Mouse (Mus musculus) adrenal gland, postnatal 25 days (tissue): ENCODE results near the gene Spns1. TPM values are rescaled to one million over a fixed set of nuclear protein-coding genes. Genes with fewer than 3 reads are reported as not detected.
A peak's percentile ranks its signal among the peaks of the same experiment; 100 is the strongest.
"Not testable (repeated sequence)": the region's sequence is repeated elsewhere in the genome, so short reads cannot be mapped to it uniquely, and the experiment has no call there.

Experiments used
- DNase-seq: peaks from one replicate; pipeline ENCODE4 v3.0.0; 2021; ENCODE audit warnings: mixed read lengths
- long read RNA-seq: library from polyadenylated mRNA; stranded (forward); transcript quantifications from one replicate; pipeline ENCODE4 v2.0.0, GENCODE M21; 2021
- total RNA-seq: library from RNA; stranded (reverse); gene quantifications from 2 replicates; pipeline ENCODE4 v1.2.3, GENCODE M21; 2021

Gene Spns1
- total RNA-seq: 43.1 and 54.8 TPM in 2 replicates
- long read RNA-seq, transcript Spns1-201 (12 exons, 2,219 nt): major isoform, 83 of 111 reads
- long read RNA-seq, partial matches to known transcripts: 13 of 111 reads
- long read RNA-seq, other reads (novel, unspliced or antisense): 13 of 111 reads

DNA sequence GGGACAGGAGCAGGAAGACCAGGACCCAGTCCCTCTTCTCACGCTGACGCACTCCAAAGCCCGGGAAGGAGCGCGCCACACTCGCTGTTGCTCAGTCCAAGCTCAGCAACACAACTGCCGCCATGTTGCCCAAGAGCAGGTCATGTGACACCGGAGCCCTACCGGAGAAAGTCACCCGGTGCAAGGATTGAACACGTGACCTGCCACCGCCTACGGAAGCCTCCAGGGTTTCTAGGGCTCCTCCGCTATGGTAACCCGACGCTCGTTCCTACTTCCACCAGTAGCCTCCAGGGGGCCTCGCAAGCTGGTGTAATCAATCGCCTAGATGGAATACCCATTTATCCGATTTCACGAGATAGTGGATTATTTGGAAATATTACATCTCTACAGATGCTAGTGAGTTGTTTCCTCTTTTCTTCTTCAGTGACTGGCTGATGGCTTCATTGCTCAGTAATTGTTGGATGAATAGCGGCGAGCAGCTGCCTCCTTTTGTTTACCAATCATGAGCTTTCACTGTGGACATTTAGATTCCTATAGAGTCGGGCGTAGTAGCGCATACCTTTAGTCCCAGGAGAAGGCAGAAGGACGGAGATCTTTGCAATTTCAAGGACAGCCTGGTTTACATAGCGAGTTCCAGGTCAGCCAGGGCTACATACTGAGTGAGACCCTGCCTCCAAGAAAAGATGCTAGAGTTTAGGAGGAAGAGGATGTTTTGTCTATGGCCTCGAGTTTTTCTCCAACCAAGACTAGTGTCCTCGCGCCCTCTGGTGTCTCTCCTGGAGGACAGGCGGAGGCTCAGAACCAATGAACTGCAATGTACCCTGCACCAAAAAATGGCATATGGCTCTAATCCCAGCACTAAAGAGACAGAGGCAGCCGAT lies at the start of gene Spns1:
TSS of gene Spns1 (minus strand) at position 173 of the 881 bp plus-strand sequence.
- DNase-seq: peak; percentile 94

- DNase-seq: no peak
Measured at GRCm38 (mm10) chr7:126424161-126424560, 46.9 kb upstream of the Spns1 start.

DNA sequence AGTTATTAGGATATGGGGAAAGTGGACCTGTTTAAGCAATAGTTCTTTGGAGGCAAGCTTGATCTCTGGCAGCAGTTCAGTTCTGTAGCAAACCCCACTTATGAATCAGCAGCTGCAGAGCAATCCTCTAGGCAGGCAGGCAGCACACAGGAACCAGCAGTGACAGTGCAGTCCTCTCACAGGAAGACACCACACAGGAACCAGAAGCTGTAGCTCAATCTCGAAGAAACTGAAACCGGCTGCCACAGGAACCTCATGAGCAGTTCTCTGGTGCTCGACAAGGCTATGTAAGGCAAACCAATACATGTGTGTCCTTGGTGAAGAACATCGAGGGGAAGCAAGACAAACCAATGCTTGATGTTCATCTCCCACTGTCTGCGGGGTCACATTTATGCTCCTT lies 44.5 kb upstream of the Spns1 start:
- DNase-seq: no peak

DNA sequence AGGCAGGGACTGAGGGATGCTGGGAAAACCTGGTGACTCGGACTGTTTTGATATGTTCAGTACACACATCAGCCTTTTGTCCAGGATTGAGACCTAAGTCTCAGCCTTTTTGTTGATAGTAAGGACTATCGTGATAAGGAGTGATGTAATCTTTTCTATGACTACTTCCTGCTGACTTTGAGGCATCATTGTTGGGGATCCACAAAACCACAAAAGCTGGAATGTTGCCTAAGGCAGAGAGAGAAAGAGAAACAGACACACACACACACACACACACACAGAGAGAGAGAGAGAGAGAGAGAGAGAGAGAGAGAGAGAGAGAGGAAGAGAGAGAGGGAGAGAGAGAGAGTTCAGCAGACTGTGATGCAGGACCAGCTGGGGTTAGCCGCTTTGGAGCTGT lies 41.2 kb upstream of the Spns1 start:
- no peak for DNase-seq

DNA sequence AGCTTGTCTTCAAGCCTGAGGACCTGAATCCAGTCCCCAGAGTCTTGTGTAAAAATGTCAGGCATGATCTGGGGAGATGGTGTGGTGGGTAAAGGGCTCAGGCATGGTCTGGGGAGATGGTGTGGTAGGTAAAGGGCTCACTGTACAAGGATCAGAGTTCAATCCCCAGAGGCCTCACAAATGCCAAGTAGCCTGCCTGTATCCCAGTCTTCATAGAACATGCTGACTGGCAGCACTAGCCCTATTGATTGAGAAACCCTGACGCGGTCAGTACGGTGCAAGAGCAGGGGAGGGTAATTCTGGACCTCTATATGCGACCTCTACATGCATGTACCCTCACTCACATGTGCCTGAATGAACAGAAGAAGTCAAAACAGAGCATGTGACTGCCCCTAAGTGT lies 40.4 kb upstream of the Spns1 start:
- no peak for DNase-seq

- no peak for DNase-seq
Measured at GRCm38 (mm10) chr7:126417045-126417444, 39.8 kb upstream of the Spns1 start.

GRCm38 (mm10) chr7:126416615-126417014 lies 39.4 kb upstream of the Spns1 start:
- DNase-seq: no peak

GRCm38 (mm10) chr7:126414725-126415124 lies 37.5 kb upstream of the Spns1 start, which contains the start of gene Cd19:
TSS of gene Cd19 (minus strand) at chr7:126414889.
- DNase-seq: no peak

GRCm38 (mm10) chr7:126411061-126411460 lies 33.8 kb upstream of the Spns1 start:
- no peak for DNase-seq

GRCm38 (mm10) chr7:126408686-126409085 lies 31.4 kb upstream of the Spns1 start:
- no peak for DNase-seq

GRCm38 (mm10) chr7:126402518-126402917 lies 25.3 kb upstream of the Spns1 start:
- not testable (repeated sequence) for DNase-seq

- DNase-seq: peak; percentile 89
Measured at GRCm38 (mm10) chr7:126399548-126399947, 22.3 kb upstream of the Spns1 start.

DNA sequence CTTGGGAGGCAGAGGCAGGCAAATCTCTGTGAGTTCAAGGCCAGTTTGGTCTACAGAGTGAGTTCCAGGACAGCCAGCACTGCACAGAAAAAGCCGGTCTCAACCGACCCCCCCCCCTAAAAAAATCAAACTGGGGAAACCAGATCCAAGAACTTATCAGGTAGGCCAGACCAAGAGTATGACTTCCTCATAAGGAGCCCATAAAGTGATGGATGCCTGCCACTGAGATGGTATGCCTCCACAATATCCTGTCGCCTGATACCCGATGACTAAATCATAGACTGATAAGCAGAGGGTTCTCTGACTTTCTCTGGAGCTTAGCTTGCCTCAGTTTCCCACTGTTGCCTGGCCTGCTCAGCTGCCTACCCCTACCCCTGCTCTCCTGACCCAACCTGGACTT lies 20.6 kb upstream of the Spns1 start:
- DNase-seq: no peak

DNA sequence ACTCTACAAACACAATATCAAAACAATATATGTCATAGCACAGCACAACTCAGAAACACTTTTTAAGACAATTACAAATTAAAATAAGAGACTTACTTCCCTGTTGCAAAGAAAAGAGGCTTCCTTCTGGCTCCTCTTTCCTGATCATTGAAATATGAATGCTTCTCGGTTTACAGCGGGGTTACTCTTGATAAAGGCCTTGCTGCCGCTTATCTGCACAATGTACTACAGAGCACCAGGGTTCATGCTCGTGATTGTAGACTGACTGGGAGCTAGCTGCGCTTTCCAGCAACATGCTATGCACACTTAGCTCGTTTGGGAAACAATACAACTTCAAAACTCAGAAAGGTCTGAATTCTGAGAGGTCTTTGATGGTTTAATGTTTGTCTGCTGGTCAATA lies 20.0 kb upstream of the Spns1 start:
- no peak for DNase-seq

- DNase-seq: peak; percentile 84
Measured at GRCm38 (mm10) chr7:126396298-126397119, 19.3 kb upstream of the Spns1 start, which contains the start of gene Nfatc2ip. TSS of gene Nfatc2ip (minus strand) at chr7:126396737.

DNA sequence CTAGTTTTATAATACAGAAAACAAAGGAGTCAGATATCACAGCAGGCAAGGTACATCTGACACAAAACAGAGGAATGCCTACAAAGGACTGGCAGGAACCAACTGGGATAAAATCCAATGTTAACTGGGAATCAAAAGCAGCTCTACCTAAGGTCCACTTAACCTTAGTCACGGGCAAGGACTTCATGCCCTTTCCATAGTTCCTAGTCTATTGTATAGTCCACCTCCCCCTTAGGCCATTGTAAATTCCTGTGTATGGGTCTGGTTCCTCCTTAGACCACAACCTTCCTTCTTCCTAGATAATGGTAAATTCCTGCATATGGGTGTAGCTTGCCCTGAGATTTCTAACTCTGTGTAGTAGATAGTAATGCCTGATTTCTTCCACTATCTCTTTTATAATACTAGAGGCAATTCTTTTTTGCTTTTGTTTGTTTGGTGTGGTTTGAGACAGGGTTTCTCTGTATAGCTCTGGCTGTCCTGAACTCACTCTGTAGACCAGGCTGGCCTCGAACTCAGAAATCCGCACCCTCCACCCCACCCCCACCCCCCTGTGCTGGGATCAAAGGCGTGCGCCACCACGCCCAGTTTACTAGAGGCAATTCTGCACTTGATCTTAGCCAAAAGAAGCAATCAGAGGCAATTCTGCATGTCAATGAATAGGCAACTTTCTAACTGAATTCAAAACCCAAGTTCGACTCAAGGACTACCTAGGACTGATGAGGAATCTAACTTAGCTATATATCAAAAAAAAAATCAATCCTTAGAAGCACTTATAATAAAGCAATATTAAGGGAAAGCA lies 15.0 kb upstream of the Spns1 start:
- DNase-seq: not testable (repeated sequence)

DNA sequence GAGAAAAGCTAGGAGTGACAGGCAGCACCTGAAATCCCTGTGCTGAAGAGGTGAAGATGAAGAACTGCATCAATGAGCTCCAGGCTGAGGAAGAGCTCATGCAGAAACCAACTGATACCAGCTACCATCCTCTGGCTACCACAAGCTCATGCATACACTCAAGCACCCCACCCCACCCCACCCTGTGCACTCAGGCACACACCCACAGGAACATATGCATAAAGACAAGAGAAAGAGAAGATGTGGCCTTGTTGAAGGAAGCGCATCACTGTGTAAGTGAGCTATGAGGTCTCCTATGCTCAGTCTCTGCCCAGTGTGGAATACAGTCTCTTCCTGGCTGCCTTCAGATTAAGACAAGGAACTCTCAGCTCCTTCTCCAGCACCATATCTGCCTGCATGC lies 10.9 kb upstream of the Spns1 start:
- DNase-seq: no peak

DNA sequence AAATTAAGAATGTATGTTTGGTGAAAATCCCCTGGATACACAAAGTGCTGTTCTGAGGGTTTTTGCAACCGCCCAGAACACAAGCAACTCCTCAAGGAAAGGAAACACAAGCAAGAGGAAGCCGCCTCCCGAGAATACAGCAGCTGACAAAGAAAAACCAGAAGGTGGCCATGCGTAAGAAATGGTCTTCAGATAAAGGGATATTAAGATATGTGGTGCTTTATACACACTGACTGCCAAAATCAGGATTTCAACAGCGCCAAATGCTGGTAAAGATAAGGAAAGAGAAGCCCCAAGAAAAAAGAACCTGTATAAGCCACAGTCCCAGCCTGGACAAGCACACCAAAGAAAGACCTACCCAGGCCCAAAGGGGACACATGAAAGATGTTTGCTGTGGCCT lies 6.3 kb upstream of the Spns1 start:
- DNase-seq: no peak

DNA sequence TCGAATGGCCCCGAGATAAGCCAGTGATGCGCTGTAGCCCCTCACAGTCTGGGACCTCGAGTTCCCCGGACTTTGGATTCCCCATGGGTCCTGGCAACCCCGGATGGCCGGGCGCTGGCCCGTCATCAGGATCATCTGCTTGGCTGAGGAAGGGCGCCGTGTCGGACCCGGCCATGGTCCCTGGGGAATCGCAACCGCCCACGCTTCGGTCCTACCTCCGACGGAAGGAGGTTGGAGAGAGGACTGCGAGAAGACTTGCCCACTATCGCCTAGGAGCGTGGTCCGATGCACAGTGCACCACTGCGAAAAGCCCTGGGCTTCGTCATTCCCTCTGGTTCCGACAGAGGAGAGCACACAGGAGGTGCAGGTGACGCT lies 360 bp downstream of the Spns1 start:
- no peak for DNase-seq

DNA sequence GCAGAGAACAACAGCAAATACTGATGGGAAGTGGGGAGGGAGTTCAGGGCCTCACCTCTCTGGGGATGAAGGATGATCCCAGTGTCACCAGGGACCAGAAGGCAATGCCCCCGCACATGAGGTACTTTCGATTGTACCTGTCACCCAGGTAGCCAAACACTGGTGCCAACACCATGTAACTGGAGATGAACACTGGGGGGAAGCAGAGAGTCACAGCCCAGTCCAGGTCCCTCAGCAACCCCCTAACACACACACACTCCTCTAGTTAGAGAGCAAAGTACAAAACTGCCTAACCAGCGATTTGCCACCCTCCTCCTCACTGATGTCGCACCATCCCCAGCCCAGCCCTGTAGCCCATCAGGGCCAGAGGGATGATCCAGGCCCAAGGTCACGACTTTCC lies 2.2 kb downstream of the Spns1 start:
- no peak for DNase-seq

- no peak for DNase-seq
Measured at GRCm38 (mm10) chr7:126374526-126374925, 2.7 kb downstream of the Spns1 start.

- DNase-seq: no peak
Measured at GRCm38 (mm10) chr7:126373007-126373406, 4.2 kb downstream of the Spns1 start.
